Mouse (Mus musculus) right cerebral cortex, postnatal 4 days (tissue): Measurements from ENCODE around the gene Scarf2.

Experiments
- DNase-seq: peaks from one replicate; pipeline ENCODE4 v3.0.0-alpha.2; 2022

Scarf2 gene

DNA sequence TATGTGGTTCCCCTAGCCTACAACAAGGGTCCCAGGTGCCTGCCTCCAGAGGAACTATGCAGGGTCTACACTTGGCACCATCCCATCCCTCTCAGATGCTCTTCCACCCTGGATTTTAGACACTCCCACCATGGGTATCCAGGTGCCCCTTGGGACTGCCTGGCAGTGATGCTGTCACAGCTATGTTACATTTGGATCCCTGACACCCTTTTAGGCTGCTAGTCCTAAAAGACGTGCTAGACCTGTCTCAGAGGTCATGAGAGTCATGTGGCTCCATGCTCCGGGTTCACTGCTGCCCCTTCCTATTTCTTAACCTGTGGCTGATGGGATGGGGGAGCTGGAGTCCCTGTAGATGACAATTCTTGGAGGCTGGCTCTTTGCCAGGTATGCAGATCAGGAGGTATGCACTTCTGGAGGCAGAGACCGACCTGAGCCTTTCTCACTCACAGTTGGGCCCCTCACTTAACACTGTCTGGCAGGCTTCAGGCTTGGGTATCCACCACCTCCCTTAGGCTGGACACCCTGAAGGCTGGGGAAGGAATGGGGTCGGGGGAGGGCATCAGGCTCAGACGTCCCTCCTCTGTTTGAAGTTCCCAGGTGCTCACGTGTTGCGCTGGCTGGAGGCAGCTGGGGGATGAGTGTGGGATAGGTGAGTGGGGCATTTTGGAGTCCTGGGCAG lies 4.8 kb downstream of the Scarf2 start:
- DNase-seq: no peak

GRCm38 (mm10) chr16:17802456-17802838 lies 5.4 kb downstream of the Scarf2 start:
- no peak for DNase-seq

DNA sequence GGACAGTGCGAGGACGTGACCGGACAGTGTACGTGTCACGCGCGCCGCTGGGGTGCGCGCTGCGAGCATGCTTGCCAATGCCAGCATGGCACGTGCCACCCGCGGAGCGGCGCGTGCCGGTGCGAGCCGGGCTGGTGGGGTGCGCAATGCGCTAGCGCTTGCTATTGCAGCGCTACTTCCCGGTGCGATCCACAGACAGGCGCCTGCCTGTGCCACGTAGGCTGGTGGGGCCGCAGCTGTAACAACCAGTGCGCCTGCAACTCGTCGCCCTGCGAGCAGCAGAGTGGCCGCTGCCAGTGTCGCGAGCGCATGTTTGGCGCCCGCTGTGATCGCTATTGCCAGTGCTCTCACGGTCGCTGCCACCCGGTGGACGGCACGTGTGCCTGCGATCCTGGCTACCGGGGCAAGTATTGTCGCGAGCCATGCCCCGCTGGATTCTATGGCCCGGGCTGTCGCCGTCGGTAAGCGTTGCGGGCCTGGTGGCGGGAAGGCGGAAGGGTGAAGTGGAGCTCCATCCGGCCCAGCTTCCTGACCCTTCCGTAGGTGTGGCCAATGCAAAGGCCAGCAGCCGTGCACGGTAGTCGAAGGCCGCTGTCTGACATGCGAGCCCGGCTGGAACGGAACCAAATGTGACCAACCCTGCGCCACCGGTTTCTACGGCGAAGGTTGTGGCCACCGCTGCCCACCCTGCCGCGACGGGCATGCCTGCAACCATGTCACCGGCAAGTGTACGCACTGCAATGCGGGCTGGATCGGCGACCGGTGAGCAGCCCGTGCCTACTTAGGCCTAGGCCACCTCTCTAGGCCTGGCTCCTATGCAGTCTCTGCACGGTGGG lies 6.0 kb downstream of the Scarf2 start:
- DNase-seq: peak; percentile 65

GRCm38 (mm10) chr16:17803675-17804448 lies 6.8 kb downstream of the Scarf2 start:
- no peak for DNase-seq

DNA sequence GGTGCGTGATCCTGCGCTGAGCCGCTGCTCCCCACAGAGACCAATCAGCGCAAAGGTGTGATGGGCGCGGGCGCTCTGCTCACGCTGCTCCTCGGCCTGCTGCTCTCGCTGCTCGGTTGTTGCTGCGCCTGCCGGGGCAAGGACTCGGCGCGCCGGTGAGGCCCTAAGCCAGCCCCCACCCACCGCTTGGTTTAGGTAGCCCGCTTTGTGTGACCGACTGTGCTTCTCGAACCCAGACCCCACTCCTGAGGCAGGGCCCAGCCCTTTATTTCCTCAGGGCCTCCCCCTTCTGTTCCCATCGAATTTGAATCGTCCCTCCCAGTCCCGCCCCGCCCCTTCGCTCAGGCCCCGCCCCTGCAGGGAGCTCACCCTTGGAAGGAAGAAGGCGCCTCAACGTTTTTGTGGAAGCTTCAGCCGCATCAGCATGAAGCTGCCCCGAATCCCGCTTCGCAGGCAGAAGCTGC lies 7.4 kb downstream of the Scarf2 start:
- DNase-seq: no peak

- DNase-seq: no peak
Observed at GRCm38 (mm10) chr16:17804982-17805381, 7.9 kb downstream of the Scarf2 start.

- peak; percentile 50 for DNase-seq
Observed at GRCm38 (mm10) chr16:17806581-17807191, 9.6 kb downstream of the Scarf2 start.

DNA sequence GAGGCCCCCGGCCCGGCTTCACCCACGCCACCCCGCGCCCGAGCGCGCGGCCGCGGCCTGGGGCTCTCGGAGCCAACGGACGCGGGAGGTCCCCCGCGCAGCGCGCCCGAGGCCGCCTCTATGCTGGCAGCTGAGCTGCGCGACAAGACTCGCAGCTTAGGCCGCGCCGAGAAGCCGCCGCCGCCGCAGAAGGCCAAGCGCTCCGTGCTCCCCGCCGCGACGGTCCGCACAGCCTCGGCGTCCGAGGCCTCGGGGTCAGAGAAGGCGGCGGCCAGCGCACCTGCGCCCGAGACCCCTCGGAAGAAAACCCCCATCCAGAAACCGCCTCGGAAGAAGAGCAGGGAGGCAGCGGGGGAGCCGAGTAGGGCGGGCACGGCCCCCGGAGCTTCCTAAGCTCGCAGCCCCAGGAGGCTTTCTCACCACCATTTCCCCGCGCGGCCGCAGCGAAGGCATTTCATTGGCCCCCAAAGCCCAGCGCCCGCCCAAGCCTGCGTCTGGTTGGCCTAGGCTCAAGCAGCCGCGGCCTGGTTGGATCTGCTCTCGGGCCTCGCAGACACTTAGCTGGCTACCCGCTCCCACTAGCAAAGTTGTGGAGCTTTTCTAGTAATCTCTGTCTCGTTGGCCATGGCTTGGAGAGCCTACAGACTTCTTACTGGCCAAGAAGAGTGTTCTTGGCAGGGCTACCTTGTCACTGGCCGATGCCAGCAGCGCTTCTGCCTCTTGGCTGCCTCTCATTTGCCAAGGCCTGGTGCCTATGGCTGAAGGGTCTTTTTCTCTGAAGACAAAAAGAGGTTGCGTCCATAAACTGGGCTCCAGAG lies 10.3 kb downstream of the Scarf2 start:
- peak; percentile 91 for DNase-seq

DNA sequence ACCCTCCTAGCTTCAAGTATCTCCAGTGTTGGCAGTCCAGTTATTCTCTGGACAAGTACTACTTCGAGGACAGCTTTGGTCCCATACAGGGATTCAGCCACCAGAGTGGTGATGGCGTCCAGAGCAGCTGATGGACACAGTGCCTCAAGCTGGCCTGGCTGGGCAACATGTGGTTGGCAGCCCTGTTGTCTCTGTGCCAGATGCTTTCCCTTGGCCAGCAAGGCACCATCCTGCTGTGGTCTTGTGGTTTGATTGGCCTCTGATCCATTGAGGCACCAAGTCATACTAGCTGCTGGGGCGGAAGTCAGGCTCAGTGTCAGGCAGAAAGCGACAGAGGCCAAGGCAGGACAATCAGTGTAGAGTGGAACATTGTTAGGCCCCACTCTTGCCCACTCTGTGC lies 12.0 kb downstream of the Scarf2 start:
- no peak for DNase-seq

DNA sequence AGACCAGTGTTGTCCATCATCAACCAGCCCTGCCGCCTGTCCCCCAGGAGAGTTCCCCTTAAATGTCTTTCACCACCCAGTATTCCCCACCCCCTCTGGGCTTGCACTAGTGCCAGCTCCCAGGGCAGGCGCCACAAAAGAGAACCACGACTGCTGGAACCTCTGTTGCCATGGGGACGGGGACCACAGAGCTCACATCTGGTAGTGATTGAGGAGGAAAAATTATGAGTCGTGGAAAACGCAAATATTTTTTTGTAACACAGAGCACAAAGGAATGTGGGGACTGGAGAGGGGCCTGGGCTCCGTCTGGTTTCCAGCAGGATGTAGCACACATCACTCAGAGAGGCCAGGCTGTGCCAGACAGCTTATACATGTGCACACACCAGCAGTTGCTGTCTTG lies 12.6 kb downstream of the Scarf2 start:
- DNase-seq: no peak

GRCm38 (mm10) chr16:17812120-17812519 lies 15.0 kb downstream of the Scarf2 start:
- DNase-seq: no peak

DNA sequence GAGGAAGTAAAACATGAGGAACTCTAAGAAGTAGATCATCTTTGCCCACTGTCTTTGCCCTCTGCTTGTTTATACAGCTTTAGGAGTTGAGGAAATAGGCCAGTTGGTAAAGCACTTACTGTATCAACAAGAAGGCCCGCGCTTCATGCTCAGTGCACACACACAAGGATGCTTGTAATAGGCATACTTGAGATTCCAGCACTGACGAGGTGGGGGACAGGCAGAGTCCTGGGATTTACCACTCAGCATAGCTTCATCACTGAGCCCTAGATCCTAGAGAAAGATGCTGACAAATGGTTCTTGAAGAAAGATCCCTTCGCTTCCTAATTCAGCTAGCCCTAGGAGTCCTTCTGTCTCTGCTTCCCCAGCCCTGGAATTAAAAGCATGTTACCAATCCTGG lies 16.1 kb downstream of the Scarf2 start:
- no peak for DNase-seq

DNA sequence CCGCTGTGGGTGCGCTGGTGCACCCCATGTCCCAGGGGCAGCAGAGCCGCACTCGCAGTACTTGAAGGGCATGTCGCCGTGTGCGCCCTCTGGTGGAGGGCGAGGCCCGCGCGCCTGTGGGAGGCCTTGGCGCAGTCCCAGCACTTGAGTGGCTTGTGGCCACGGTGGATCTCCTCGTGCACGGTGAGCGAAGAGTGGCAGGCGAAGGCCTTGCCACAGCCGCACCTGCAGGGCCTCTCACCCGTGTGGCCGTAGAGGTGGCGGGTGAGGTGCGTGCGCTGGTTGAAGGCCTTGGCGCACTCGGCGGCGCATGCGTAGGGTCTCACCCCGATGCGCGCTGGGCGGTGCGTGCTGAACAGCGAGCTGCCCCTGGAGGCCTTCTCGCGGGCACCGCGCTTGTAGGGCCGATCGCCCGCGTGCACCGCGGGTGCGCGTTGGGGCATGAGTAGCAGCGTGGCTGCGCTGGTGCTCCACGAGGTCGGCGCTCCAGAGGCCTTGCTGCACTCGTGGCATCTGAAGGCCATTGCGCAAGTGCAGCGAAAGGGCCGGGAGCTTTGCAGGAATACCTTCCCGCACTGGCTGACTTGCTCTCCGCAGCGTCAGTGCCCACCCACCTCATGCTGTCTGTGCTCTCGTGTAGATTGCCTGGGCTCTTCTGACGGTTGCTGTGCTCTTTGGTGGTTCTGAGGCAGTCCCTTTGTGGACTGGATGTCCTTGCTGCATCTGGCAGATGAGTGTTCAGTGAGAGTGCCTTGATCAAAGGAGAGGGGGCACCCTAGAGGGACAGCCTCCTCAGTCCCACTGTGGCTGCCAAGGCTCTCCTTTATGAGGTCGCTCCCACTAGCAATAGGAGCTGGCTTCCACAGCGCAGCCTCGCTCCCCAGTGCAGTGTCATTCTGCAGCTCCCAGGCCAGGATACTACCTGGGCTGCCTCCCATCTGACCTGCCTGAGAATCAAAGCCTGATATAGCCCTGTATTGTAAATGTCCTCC lies 18.6 kb downstream of the Scarf2 start:
- peak; percentile 71 for DNase-seq

- no peak for DNase-seq
Observed at GRCm38 (mm10) chr16:17816528-17816927, 19.4 kb downstream of the Scarf2 start.

DNA sequence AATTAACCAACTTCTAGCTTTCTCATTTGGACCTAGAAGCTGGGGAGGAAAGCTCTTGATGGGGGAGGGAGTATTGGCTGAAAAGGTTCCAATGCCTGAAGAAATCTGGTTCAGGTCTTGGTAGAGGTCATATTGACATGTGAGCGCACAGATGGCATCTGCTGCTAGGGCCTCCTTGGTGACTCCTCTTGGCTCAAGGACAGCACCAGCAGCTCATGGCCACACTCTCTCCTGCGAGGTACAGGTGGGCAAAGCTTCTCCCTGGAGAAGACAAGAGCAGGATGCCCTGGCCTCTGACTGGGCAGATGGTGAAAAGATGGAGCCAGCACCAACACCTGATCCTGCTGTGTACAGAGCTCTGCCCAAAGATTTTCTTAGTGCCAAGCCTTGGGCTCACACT lies 29.4 kb downstream of the Scarf2 start:
- no peak for DNase-seq

DNA sequence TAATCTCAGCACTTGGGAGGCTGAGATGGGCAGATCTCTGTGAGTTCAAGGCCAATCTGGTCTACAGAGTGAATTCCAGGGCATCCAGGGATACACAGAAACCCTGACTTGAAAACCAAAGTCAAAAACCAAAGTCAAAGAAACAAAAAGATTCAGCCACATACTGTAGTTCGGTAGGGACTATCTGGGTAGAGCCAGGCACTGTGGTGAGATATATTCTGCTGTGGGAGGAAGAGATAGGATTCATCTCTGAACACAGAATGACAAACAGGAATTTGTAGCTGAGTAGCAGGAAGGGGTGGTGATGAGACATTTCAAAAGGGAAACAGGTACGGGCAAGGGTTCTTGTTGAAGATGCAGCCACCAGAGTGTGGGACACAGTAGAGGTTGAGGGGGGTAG lies 31.1 kb downstream of the Scarf2 start:
- no peak for DNase-seq

DNA sequence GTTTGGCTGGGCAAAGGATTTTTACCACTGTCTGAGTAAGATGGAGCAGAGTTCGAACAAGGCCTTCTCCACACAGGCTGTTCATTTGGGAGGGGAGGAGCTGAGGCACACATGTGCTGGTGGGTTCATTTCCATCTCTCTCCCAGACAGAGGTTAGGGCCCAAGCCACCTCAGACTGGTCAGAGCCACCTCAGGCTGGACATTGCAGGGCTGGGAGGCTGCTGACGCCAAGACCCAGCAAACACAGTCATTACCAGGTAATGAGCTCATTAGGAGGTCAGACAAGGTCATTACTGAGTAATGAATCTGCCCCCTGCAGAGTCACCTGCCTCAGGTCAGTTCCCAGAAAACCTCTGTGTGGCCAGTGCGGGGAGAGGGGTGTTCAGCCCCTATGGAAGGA lies 31.8 kb downstream of the Scarf2 start:
- DNase-seq: no peak

DNA sequence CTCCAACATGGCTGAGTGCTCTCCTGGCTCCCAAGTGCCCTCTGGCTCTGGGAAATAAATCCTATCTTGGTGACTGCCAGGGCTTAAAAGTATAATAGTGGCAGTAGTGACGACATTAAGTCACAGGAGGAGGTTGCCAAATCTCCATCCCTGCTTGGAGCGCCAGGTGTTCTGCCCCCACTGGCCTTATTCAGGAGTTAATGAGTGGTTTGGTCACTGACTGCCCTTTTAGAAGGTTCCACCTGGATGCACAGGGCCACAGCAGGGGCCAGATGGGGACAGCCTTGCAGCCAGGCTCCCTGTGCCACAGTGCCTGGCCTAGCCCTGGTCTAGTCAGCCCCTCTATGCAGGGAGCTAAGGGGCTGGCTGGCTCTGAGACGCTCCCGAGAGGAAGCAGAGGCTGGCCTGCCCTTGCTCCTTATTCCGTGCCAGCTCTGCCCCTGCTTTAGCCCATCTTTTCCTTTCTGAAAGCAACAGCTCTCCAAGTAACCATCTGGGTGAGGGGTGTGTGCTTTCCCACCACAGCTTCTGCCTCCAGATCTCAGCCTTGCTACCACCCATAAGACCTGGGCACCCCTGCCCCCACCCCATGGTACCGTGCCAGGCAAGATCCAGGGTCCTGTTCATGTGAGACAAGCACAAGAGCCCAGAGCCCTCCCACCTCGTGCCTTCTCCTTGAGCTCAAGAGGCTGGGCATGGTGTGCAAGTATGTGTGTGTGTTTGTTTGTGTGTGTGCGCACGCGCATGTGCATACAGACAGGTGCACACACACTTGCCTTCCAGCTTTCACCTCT lies 33.5 kb downstream of the Scarf2 start:
- DNase-seq: no peak

- DNase-seq: no peak
Observed at GRCm38 (mm10) chr16:17831781-17832180, 34.7 kb downstream of the Scarf2 start.

GRCm38 (mm10) chr16:17832821-17833220 lies 35.7 kb downstream of the Scarf2 start, which contains the start of gene B830017H08Rik:
TSS of gene B830017H08Rik (plus strand) at chr16:17833121.
- no peak for DNase-seq
